Mouse (Mus musculus) stomach, embryonic 15.5 days (tissue): Measurements from ENCODE around the gene Fosl2. TPM values are rescaled to one million over a fixed set of nuclear protein-coding genes. Genes with fewer than 3 reads are reported as not detected.

Experiments used
- ATAC-seq: fragments of 200-750 bp; cut with Nextera tagmentation; 2 replicates; pipeline ENCODE4 v1.8.0; 2017; ENCODE audit warnings: low read depth, moderate number of reproducible peaks, moderate TSS enrichment; ENCODE audit not compliant: insufficient read depth, low FRiP score
- H3K27ac ChIP-seq: fragments of 300-500 bp; sonication (generic); 2 replicates; pipeline ENCODE4 v1.5.1; 2015; ENCODE audit warnings: mild to moderate bottlenecking, inconsistent platforms
- H3K27me3 ChIP-seq: fragments of 300-500 bp; sonication (generic); replicated peaks from 2 replicates; pipeline ENCODE4 v1.6.1; 2015; ENCODE audit warnings: inconsistent platforms
- H3K36me3 ChIP-seq: fragments of 300-500 bp; sonication (generic); 2 replicates; pipeline ENCODE4 v1.6.1; 2015; ENCODE audit warnings: inconsistent platforms
- H3K4me1 ChIP-seq: fragments of 300-500 bp; sonication (generic); 2 replicates; pipeline ENCODE4 v1.6.1; 2015; ENCODE audit warnings: inconsistent platforms
- H3K4me2 ChIP-seq: fragments of 300-500 bp; sonication (generic); 2 replicates; pipeline ENCODE4 v1.6.1; 2015; ENCODE audit warnings: mild to moderate bottlenecking, inconsistent platforms
- H3K4me3 ChIP-seq: fragments of 300-500 bp; sonication (generic); replicated peaks from 2 replicates; pipeline ENCODE4 v1.5.1; 2015; ENCODE audit warnings: inconsistent platforms
- H3K9ac ChIP-seq: fragments of 300-500 bp; sonication (generic); 2 replicates; pipeline ENCODE4 v1.6.1; 2015; ENCODE audit warnings: inconsistent platforms
- H3K9me3 ChIP-seq: fragments of 300-500 bp; sonication (generic); 2 replicates; pipeline ENCODE4 v1.6.1; 2016; ENCODE audit warnings: inconsistent platforms
- WGBS: fragments of 180-500 bp; shearing (Covaris S2); methylation state at CpG from one replicate; pipeline ENCODE4 v1.1.7; 2015; 5-methylcytosine and 5-hydroxymethylcytosine counted together
- polyA plus RNA-seq: library from polyadenylated mRNA; unstranded; fragments of >200 nt; fragmentation: Nextera tagmentation; extraction: Ambion mirVana; gene quantifications from 2 replicates; pipeline ENCODE4 v1.2.1, GENCODE M21; 2015

Fosl2 gene
- polyA plus RNA-seq, 1 experiment from 2014 or later = 11.5 TPM

- no peaks in the 10 kb centered on the region for H3K36me3 ChIP-seq
- no peak overlapping the region for H3K27ac ChIP-seq
- H3K9ac ChIP-seq = no peak overlapping the region
- no peaks in the 10 kb centered on the region for H3K27me3 ChIP-seq
- no peak for ATAC-seq
- H3K4me1 ChIP-seq = no peaks in the 10 kb centered on the region
- no peak overlapping the region for H3K4me3 ChIP-seq
- no peaks in the 10 kb centered on the region for H3K9me3 ChIP-seq
- WGBS = 62% methylated on average over 4 of the region's 4 CpGs
- H3K4me2 ChIP-seq = no peak overlapping the region
These were observed 24.9 kb upstream of the Fosl2 start for GRCm38 (mm10) chr5:32110651-32111050.

GRCm38 (mm10) chr5:32112206-32112916, 23.2 kb upstream of the Fosl2 start:
- H3K4me1 ChIP-seq = no peaks in the 10 kb centered on the region
- no peaks in the 10 kb centered on the region for H3K9me3 ChIP-seq
- no peak overlapping the region for H3K27ac ChIP-seq
- H3K9ac ChIP-seq = no peak overlapping the region
- no peak overlapping the region for H3K4me2 ChIP-seq
- H3K27me3 ChIP-seq = no peaks in the 10 kb centered on the region
- 75% methylated on average over 7 of the region's 7 CpGs for WGBS
- no peaks in the 10 kb centered on the region for H3K36me3 ChIP-seq
- ATAC-seq = no peak
- no peak overlapping the region for H3K4me3 ChIP-seq

- Histone ChIP-seq H3K4me3 (no peak overlapping the region), H3K9me3 (no peaks in the 10 kb centered on the region), H3K4me1 (peaks cover 15% of the 10 kb centered on the region), H3K27me3 (no peaks in the 10 kb centered on the region), H3K36me3 (no peaks in the 10 kb centered on the region), H3K27ac (peak overlapping the region; percentile 81), H3K9ac (no peak overlapping the region), H3K4me2 (peak overlapping the region; percentile 19)
- peak; percentile 70 for ATAC-seq
- 45% methylated on average over 11 of the region's 11 CpGs for WGBS
These were observed 14.7 kb upstream of the Fosl2 start for GRCm38 (mm10) chr5:32120901-32121376.

- WGBS = 77% methylated on average over 6 of the region's 6 CpGs
- Histone ChIP-seq H3K4me3 (no peak overlapping the region), H3K9me3 (no peaks in the 10 kb centered on the region), H3K36me3 (no peaks in the 10 kb centered on the region), H3K4me1 (peaks cover 15% of the 10 kb centered on the region), H3K4me2 (no peak overlapping the region; the same call in 1 of the 2 replicates), H3K27me3 (no peaks in the 10 kb centered on the region), H3K27ac (peak overlapping the region; percentile 81), H3K9ac (no peak overlapping the region)
- ATAC-seq = no peak
These were observed 13.7 kb upstream of the Fosl2 start for GRCm38 (mm10) chr5:32121936-32122335.

GRCm38 (mm10) chr5:32122363-32122762, 13.2 kb upstream of the Fosl2 start:
- Histone ChIP-seq H3K4me1 (peaks cover 15% of the 10 kb centered on the region), H3K4me2 (no peak overlapping the region), H3K9me3 (no peaks in the 10 kb centered on the region), H3K36me3 (no peaks in the 10 kb centered on the region), H3K27me3 (no peaks in the 10 kb centered on the region), H3K27ac (no peak overlapping the region; the same call in 1 of the 2 replicates), H3K4me3 (no peak overlapping the region), H3K9ac (no peak overlapping the region)
- no peak for ATAC-seq
- 78% methylated on average over 5 of the region's 5 CpGs for WGBS

GRCm38 (mm10) chr5:32124957-32125356, 10.6 kb upstream of the Fosl2 start:
- no peaks in the 10 kb centered on the region for H3K27me3 ChIP-seq
- no peak overlapping the region for H3K4me2 ChIP-seq
- ATAC-seq = no peak
- H3K9ac ChIP-seq = no peak overlapping the region
- H3K4me1 ChIP-seq = peaks cover 15% of the 10 kb centered on the region
- WGBS = 62% methylated on average over 6 of the region's 6 CpGs
- H3K27ac ChIP-seq = peak overlapping the region; percentile 48; the same call in 1 of the 2 replicates
- no peaks in the 10 kb centered on the region for H3K36me3 ChIP-seq
- no peaks in the 10 kb centered on the region for H3K9me3 ChIP-seq
- no peak overlapping the region for H3K4me3 ChIP-seq

- Histone ChIP-seq H3K9ac (no peak overlapping the region), H3K4me1 (peaks cover 4% of the 10 kb centered on the region; the same call in 1 of the 2 replicates), H3K4me3 (no peak overlapping the region), H3K27ac (no peak overlapping the region), H3K9me3 (no peaks in the 10 kb centered on the region), H3K36me3 (no peaks in the 10 kb centered on the region), H3K27me3 (no peaks in the 10 kb centered on the region), H3K4me2 (no peak overlapping the region)
- WGBS = 87% methylated on average over 3 of the region's 3 CpGs
- no peak for ATAC-seq
These were observed 8.4 kb upstream of the Fosl2 start for GRCm38 (mm10) chr5:32127226-32127625.

GRCm38 (mm10) chr5:32127927-32128326, 7.7 kb upstream of the Fosl2 start:
- Histone ChIP-seq H3K4me2 (no peak overlapping the region), H3K36me3 (no peaks in the 10 kb centered on the region), H3K9ac (no peak overlapping the region), H3K27me3 (no peaks in the 10 kb centered on the region), H3K9me3 (no peaks in the 10 kb centered on the region), H3K4me1 (peaks cover 8% of the 10 kb centered on the region; the same call in 1 of the 2 replicates), H3K27ac (no peak overlapping the region), H3K4me3 (no peak overlapping the region)
- no peak for ATAC-seq
- 42% methylated on average over 3 of the region's 3 CpGs for WGBS

- H3K4me3 ChIP-seq = peak overlapping the region; percentile 82
- H3K36me3 ChIP-seq = no peaks in the 10 kb centered on the region
These were observed 2.6 kb upstream of the Fosl2 start for GRCm38 (mm10) chr5:32132971-32133501.

GRCm38 (mm10) chr5:32133549-32134004, 2.0 kb upstream of the Fosl2 start:
- peak; percentile 37 for ATAC-seq
- Histone ChIP-seq H3K36me3 (no peaks in the 10 kb centered on the region), H3K4me3 (peak overlapping the region; percentile 82), H3K27me3 (no peaks in the 10 kb centered on the region), H3K27ac (peak overlapping the region; percentile 100), H3K4me1 (peaks cover 21% of the 10 kb centered on the region), H3K9me3 (no peaks in the 10 kb centered on the region), H3K4me2 (peak overlapping the region; percentile 69), H3K9ac (peak overlapping the region; percentile 51; the same call in 1 of the 2 replicates)
- 0% methylated on average over 20 of the region's 20 CpGs for WGBS

More at GRCm38 (mm10) chr5:32132971-32133501, 2.6 kb upstream of the Fosl2 start:
- Histone ChIP-seq H3K9me3 (no peaks in the 10 kb centered on the region), H3K4me2 (peak overlapping the region; percentile 69), H3K27ac (peak overlapping the region; percentile 100), H3K4me1 (peaks cover 17% of the 10 kb centered on the region), H3K9ac (peak overlapping the region; percentile 51), H3K27me3 (no peaks in the 10 kb centered on the region)
- WGBS = under 1% methylated on average over 27 of the region's 48 CpGs
- ATAC-seq = 0 out of 2 replicates have a peak, but pooled peaks have one; percentile 11

- Histone ChIP-seq H3K9me3 (no peaks in the 10 kb centered on the region), H3K9ac (peak overlapping the region; percentile 51; the same call in 1 of the 2 replicates), H3K27ac (peak overlapping the region; percentile 100), H3K27me3 (no peaks in the 10 kb centered on the region), H3K4me3 (peak overlapping the region; percentile 82), H3K4me1 (peaks cover 26% of the 10 kb centered on the region), H3K4me2 (peak overlapping the region; percentile 69), H3K36me3 (no peaks in the 10 kb centered on the region)
- 6% methylated on average over 21 of the region's 21 CpGs for WGBS
- ATAC-seq = no peak
These were observed 1.4 kb upstream of the Fosl2 start for GRCm38 (mm10) chr5:32134051-32134732.
